Mouse (Mus musculus) neural tube, embryonic 14.5 days (tissue): ENCODE results near the gene Anks1b. TPM values are rescaled to one million over a fixed set of nuclear protein-coding genes. Genes with fewer than 3 reads are reported as not detected.

Experiments used
- ATAC-seq: fragments of 200-750 bp; cut with Nextera tagmentation; 2 replicates; pipeline ENCODE4 v1.8.0; 2017; ENCODE audit warnings: low read depth, mild to moderate bottlenecking, moderate TSS enrichment, moderate library complexity
- H3K27ac ChIP-seq: fragments of 300-500 bp; sonication (generic); 2 replicates; pipeline ENCODE4 v1.5.1; 2014; ENCODE audit warnings: low read depth, mild to moderate bottlenecking, control low read depth, low read length, moderate library complexity, mixed read lengths
- H3K27me3 ChIP-seq: fragments of 300-500 bp; sonication (generic); 2 replicates; pipeline ENCODE4 v1.6.1; 2014; ENCODE audit warnings: low read length; ENCODE audit not compliant: control insufficient read depth, insufficient read depth
- H3K36me3 ChIP-seq: fragments of 300-500 bp; sonication (generic); 2 replicates; pipeline ENCODE4 v1.6.1; 2014; ENCODE audit warnings: low read length, mixed read lengths; ENCODE audit not compliant: control insufficient read depth, insufficient read depth
- H3K4me1 ChIP-seq: fragments of 300-500 bp; sonication (generic); 2 replicates; pipeline ENCODE4 v1.6.1; 2014; ENCODE audit warnings: low read length; ENCODE audit not compliant: control insufficient read depth, insufficient read depth
- H3K4me2 ChIP-seq: fragments of 300-500 bp; sonication (generic); 2 replicates; pipeline ENCODE4 v1.6.1; 2014; ENCODE audit warnings: mild to moderate bottlenecking, low read depth, low read length, control low read depth
- H3K4me3 ChIP-seq: fragments of 300-500 bp; sonication (generic); 2 replicates; pipeline ENCODE4 v1.5.1; 2014; ENCODE audit warnings: low read depth, low read length, control low read depth, mixed read lengths
- H3K9ac ChIP-seq: fragments of 300-500 bp; sonication (generic); replicated peaks from 2 replicates; pipeline ENCODE4 v1.6.1; 2014; ENCODE audit warnings: low read depth, mild to moderate bottlenecking, control low read depth, low read length, mixed read lengths
- H3K9me3 ChIP-seq: fragments of 300-500 bp; sonication (generic); 2 replicates; pipeline ENCODE4 v1.6.1; 2016; ENCODE audit warnings: low read length; ENCODE audit not compliant: control insufficient read depth
- WGBS: fragments of 180-500 bp; shearing (Covaris S2); extraction: QIAGEN DNeasy Blood & Tissue Kit; methylation state at CpG from one replicate; pipeline ENCODE4 v1.1.7; 2014; 5-methylcytosine and 5-hydroxymethylcytosine counted together
- polyA plus RNA-seq: library from polyadenylated mRNA; unstranded; fragments of >200 nt; fragmentation: Nextera tagmentation; extraction: Ambion mirVana; gene quantifications from 2 replicates; pipeline ENCODE4 v1.2.1, GENCODE M21; 2014

Gene Anks1b
- polyA plus RNA-seq, 1 experiment from 2014 or later = 79.1 TPM

DNA sequence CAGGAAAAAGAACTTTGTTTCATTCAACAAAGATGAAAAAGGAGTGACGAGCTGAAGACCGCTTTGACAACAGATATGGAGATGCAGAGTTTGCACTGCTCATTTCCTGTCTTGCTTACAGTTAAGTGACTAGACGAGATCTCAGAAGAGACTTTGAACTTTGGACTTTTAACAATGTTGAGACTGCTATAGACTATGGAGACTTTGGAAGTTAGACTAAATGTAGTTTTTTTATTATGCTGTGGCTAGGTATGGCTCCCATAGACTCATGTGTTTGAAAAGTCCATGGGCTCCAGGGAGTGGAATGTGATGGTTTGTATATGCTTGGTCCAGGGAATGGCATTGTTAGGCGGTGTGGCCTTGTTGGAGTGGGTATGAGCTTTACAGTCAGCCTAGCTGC, 1108.5 kb downstream of the Anks1b start:
- Histone ChIP-seq H3K4me1 (no peaks in the 10 kb centered on the region), H3K4me3 (no peak overlapping the region), H3K27ac (no peak overlapping the region), H3K4me2 (no peak overlapping the region), H3K9me3 (no peaks in the 10 kb centered on the region), H3K9ac (no peak overlapping the region), H3K27me3 (no peaks in the 10 kb centered on the region), H3K36me3 (no peaks in the 10 kb centered on the region)
- no peak for ATAC-seq
- WGBS = 93% methylated on average over 4 of the region's 4 CpGs

DNA sequence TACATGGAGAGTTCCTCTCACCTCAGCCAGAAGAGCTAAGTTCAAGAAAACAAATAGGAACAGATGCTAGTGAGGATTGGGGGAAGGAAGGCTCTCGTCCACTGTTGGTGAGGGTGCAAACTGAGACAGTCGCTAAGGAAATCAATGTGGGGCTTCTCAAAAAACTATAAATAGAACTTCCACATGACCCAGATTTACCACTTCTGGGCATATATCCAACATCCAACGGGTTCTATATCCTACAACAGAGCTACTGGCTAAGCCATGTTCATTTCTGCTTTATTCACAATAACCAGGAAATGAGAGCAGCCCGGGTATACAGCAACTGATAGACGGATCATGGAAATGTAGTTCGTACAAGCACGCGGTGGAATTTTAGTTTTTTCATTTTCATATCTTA, 1109.7 kb downstream of the Anks1b start:
- no peak overlapping the region for H3K27ac ChIP-seq

GRCm38 (mm10) chr10:90990340-90990739, 1117.0 kb downstream of the Anks1b start:
- Histone ChIP-seq H3K4me2 (no peak overlapping the region), H3K27ac (no peak overlapping the region), H3K9me3 (no peaks in the 10 kb centered on the region), H3K27me3 (no peaks in the 10 kb centered on the region), H3K4me3 (no peak overlapping the region), H3K36me3 (peaks cover 3% of the 10 kb centered on the region; the same call in 1 of the 2 replicates), H3K4me1 (no peaks in the 10 kb centered on the region), H3K9ac (no peak overlapping the region)
- WGBS = 93% methylated on average over 6 of the region's 6 CpGs
- ATAC-seq = no peak

More for the DNA sequence above, 1109.7 kb downstream of the Anks1b start:
- no peak for ATAC-seq
- Histone ChIP-seq H3K4me1 (no peaks in the 10 kb centered on the region), H3K27me3 (no peaks in the 10 kb centered on the region), H3K4me3 (no peak overlapping the region), H3K9ac (no peak overlapping the region), H3K36me3 (no peaks in the 10 kb centered on the region), H3K9me3 (no peaks in the 10 kb centered on the region), H3K4me2 (no peak overlapping the region)
- WGBS = 83% methylated on average over 8 of the region's 8 CpGs

DNA sequence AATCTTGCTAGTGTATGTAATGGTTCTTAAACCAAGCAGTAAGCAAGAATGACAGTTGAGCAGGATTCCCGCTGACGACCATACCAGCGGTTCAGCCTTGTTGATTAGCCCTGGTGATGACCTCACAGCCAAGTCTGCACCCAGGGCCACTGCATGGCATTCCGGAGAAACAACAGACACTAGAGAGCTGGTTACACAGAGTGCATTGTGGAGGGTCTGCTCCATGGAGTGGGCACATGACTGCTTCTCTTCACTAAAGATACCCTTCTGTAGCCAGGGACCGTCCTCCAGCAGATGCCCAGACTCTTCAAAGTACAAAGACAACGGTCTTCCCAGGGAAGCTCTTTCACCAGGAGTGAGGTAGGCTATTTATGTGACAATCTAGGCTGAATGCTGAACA, 1118.9 kb downstream of the Anks1b start:
- Histone ChIP-seq H3K4me1 (no peaks in the 10 kb centered on the region), H3K27ac (no peak overlapping the region), H3K4me2 (no peak overlapping the region), H3K9ac (no peak overlapping the region), H3K9me3 (no peaks in the 10 kb centered on the region), H3K36me3 (peaks cover 7% of the 10 kb centered on the region; the same call in 1 of the 2 replicates), H3K27me3 (no peaks in the 10 kb centered on the region), H3K4me3 (no peak overlapping the region)
- 89% methylated on average over 6 of the region's 6 CpGs for WGBS
- no peak for ATAC-seq

DNA sequence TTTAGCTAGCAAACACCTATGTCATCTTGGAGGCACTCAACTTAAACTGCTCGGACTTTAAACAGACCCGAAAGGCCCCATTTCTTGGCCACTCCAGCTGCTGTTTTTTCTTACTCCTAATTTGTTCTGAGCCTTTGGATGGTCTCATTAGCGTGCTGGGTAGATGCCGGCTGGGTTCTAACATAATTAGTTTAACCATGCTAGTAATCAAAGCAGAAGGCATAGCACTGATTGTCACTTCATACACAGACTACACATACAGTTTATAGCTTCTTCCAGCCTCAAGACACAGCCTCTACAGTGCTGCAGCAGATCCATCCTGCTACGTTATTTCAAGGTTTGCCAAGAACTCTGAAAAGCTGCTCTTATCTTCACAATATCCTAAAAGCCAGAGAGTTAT, 1120.6 kb downstream of the Anks1b start:
- no peak for ATAC-seq
- Histone ChIP-seq H3K36me3 (peaks cover 9% of the 10 kb centered on the region; the same call in 1 of the 2 replicates), H3K9ac (no peak overlapping the region), H3K27ac (no peak overlapping the region), H3K9me3 (no peaks in the 10 kb centered on the region), H3K4me2 (no peak overlapping the region), H3K27me3 (no peaks in the 10 kb centered on the region), H3K4me1 (no peaks in the 10 kb centered on the region), H3K4me3 (no peak overlapping the region)
- WGBS = 83% methylated on average over 5 of the region's 5 CpGs

- Histone ChIP-seq H3K27ac (no peak overlapping the region), H3K36me3 (peaks cover 7% of the 10 kb centered on the region; the same call in 1 of the 2 replicates), H3K9ac (no peak overlapping the region), H3K4me3 (no peak overlapping the region), H3K4me2 (no peak overlapping the region), H3K27me3 (no peaks in the 10 kb centered on the region), H3K9me3 (no peaks in the 10 kb centered on the region), H3K4me1 (0 out of 2 replicates have a peak, but pooled peaks cover 3% of the 10 kb centered on the region)
- no peak for ATAC-seq
- WGBS = 83% methylated on average over 5 of the region's 5 CpGs
These were observed 1126.6 kb downstream of the Anks1b start for GRCm38 (mm10) chr10:90999899-91000298.

DNA sequence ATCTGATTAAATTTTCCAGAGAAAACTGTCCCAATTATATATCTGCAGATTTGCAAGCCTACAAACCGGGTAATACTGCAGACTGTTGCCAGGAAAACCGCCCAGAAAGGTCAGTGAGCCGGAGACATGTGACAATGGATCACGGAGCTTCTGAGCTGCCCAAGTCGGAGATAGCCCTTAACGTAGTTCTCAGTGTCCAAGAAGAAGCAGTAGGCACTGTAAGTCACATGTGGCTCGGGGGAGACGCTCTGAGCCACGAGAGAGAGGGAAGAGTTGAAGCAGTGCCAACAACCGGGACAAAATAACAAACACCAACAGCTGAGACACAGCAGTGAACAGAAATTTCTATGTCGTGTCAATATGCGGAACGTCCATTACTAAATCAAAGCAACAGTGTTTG, 1128.1 kb downstream of the Anks1b start:
- no peak overlapping the region for H3K4me3 ChIP-seq
- 0 out of 2 replicates have a peak, but pooled peaks cover 3% of the 10 kb centered on the region for H3K4me1 ChIP-seq
- 0 out of 2 replicates have a peak, but pooled peaks cover 3% of the 10 kb centered on the region for H3K36me3 ChIP-seq
- no peaks in the 10 kb centered on the region for H3K9me3 ChIP-seq
- no peaks in the 10 kb centered on the region for H3K27me3 ChIP-seq
- 60% methylated on average over 13 of the region's 13 CpGs for WGBS
- no peak overlapping the region for H3K4me2 ChIP-seq
- H3K9ac ChIP-seq = no peak overlapping the region
- no peak for ATAC-seq
- H3K27ac ChIP-seq = no peak overlapping the region

GRCm38 (mm10) chr10:91005858-91006538, 1132.7 kb downstream of the Anks1b start:
- H3K4me2 ChIP-seq = no peak overlapping the region
- H3K9ac ChIP-seq = no peak overlapping the region
- H3K9me3 ChIP-seq = no peaks in the 10 kb centered on the region
- H3K27me3 ChIP-seq = no peaks in the 10 kb centered on the region
- H3K36me3 ChIP-seq = no peaks in the 10 kb centered on the region
- no peak for ATAC-seq
- H3K27ac ChIP-seq = no peak overlapping the region
- no peak overlapping the region for H3K4me3 ChIP-seq
- 0 out of 2 replicates have a peak, but pooled peaks cover 3% of the 10 kb centered on the region for H3K4me1 ChIP-seq
- 84% methylated on average over 12 of the region's 12 CpGs for WGBS
